Mouse (Mus musculus): ENCODE data around the gene Adgrb2. TPM values are rescaled to one million over a fixed set of nuclear protein-coding genes. Genes with fewer than 3 reads are reported as not detected.

Adgrb2 gene
- 0.15 and 0.19 TPM in 2 replicates for total RNA-seq (2017)

DNA sequence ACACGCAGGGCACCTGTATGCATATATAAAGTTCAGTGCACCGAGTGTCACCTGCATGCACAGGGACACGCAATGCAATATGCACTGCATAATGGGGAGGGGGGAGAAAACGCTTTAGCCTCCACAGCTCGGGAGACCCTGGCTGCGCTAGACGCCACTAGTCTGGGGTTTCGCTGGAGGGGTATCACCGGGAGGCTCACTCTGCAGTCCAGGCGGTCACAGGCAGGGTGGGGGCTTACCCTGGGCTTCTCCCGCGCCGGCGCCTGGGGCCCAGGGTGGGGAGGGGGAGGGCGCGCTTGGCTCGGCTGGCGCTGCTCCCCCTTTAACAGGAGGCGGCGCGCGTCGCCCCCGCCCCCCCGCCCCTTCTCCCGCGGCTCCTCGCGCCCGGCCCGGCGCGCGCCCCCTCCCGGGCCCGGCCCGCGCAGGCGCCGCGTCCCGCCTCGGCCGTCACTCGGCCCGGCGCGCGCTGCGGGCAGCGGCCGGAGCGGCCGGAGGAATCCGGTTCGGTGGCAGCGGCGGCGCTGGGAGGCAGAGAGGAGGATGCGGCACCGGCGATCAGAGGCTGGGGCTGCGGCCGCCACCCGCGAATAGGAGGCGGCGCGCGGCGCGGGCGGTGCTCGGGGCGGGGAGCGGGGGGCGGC, at the start of gene Adgrb2:
TSS of gene Adgrb2 (plus strand) at position 450 of the 641 bp plus-strand sequence.
- ATAC-seq (replicated peaks in 1 of 2; ENCODE audit: insufficient read depth in 1 of 2, low FRiP score in 2 of 2, low TSS enrichment in 1 of 2, low read depth in 1 of 2, poor library complexity in 2 of 2, severe bottlenecking in 2 of 2), result no peak

DNA sequence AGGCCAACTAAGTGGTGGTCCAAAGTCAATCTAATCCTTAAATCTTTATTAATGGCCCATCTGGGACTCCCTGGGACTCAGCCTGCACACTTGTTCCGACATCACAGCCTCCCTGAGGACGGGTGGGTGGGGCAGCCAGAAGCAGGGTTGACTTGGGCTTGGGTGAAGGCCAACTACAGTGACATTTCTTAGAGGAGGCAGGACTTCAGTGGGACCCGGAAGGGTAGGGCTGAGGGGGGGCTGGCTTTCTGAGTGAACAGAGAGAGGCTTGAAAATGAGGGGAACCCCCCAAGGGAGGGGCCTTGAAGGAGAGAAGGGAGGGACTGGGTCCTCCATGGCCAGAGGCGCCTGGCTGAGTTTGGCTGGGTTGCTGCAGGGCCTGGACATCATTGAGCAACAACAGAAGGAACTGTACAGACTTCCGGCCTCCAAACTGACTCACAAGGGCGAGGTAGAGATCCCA, 33.3 kb upstream of the Adgrb2 start:
- peak; percentile 73 to 88 for ATAC-seq (replicated peaks in 1 of 2; ENCODE audit: insufficient read depth in 1 of 2, low FRiP score in 2 of 2, low TSS enrichment in 1 of 2, low read depth in 1 of 2, poor library complexity in 2 of 2, severe bottlenecking in 2 of 2)

DNA sequence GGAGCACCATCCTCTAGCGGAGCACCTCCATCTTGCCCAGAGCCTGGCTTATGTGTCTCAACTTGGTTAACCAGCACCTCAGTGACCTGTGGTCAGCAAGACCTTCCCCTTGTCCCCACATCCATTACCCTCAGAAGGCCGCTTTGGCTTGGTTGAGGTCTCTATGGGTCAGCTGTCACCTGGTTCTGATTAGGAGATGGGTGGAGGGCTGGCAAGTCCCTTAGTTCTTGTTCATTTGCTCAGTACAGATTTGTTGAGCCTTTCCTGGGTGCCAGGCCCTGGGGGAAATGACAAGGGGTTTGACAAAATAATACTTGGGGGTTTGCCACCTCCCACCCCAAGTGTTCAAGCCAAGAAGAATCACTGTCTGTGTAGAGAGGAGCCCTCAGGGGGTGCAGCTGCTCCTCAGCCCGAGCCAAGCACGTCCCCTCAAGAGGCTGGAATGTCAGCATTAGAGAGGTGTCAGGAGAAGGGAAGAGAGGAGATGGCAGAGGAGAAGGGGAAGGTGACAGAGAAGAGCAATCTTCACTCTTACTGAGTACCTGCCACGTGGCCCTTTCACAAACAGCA, 32.3 kb upstream of the Adgrb2 start:
- ATAC-seq (replicated peaks in 1 of 2; ENCODE audit: insufficient read depth in 1 of 2, low FRiP score in 2 of 2, low TSS enrichment in 1 of 2, low read depth in 1 of 2, poor library complexity in 2 of 2, severe bottlenecking in 2 of 2), result no peak

GRCm38 (mm10) chr4:129954527-129954926, 30.1 kb upstream of the Adgrb2 start:
- no peak for ATAC-seq (replicated peaks in 1 of 2; ENCODE audit: insufficient read depth in 1 of 2, low FRiP score in 2 of 2, low TSS enrichment in 1 of 2, low read depth in 1 of 2, poor library complexity in 2 of 2, severe bottlenecking in 2 of 2)

- peak; percentile 34 to 35; a peak in 1 of 4 replicates for ATAC-seq (replicated peaks in 1 of 2; ENCODE audit: insufficient read depth in 1 of 2, low FRiP score in 2 of 2, low TSS enrichment in 1 of 2, low read depth in 1 of 2, poor library complexity in 2 of 2, severe bottlenecking in 2 of 2)
Observed at GRCm38 (mm10) chr4:129960180-129960944, 24.3 kb upstream of the Adgrb2 start.

GRCm38 (mm10) chr4:129965294-129965693, 19.4 kb upstream of the Adgrb2 start:
- ATAC-seq (replicated peaks in 1 of 2; ENCODE audit: insufficient read depth in 1 of 2, low FRiP score in 2 of 2, low TSS enrichment in 1 of 2, low read depth in 1 of 2, poor library complexity in 2 of 2, severe bottlenecking in 2 of 2), result no peak

DNA sequence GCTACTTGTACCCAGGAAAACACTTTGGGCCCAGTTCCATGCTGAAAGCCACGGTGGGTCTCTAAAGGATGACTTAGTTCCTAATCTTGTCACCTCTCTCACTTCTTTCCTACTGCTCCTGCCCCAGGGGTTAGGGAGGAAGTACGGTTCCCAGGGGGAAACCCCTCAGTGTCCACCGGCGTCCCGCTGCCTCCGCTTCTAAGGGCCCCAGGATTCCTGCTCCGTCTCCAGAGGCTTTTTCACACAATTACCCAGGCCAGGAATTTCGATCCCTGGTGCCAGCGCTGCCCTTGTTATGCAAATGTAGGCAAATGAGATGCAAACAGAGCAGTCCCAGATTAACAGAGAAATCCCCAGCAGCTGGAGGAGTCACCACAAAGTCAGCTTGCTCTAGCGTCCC, 18.5 kb upstream of the Adgrb2 start:
- ATAC-seq (replicated peaks in 1 of 2; ENCODE audit: insufficient read depth in 1 of 2, low FRiP score in 2 of 2, low TSS enrichment in 1 of 2, low read depth in 1 of 2, poor library complexity in 2 of 2, severe bottlenecking in 2 of 2), result no peak

DNA sequence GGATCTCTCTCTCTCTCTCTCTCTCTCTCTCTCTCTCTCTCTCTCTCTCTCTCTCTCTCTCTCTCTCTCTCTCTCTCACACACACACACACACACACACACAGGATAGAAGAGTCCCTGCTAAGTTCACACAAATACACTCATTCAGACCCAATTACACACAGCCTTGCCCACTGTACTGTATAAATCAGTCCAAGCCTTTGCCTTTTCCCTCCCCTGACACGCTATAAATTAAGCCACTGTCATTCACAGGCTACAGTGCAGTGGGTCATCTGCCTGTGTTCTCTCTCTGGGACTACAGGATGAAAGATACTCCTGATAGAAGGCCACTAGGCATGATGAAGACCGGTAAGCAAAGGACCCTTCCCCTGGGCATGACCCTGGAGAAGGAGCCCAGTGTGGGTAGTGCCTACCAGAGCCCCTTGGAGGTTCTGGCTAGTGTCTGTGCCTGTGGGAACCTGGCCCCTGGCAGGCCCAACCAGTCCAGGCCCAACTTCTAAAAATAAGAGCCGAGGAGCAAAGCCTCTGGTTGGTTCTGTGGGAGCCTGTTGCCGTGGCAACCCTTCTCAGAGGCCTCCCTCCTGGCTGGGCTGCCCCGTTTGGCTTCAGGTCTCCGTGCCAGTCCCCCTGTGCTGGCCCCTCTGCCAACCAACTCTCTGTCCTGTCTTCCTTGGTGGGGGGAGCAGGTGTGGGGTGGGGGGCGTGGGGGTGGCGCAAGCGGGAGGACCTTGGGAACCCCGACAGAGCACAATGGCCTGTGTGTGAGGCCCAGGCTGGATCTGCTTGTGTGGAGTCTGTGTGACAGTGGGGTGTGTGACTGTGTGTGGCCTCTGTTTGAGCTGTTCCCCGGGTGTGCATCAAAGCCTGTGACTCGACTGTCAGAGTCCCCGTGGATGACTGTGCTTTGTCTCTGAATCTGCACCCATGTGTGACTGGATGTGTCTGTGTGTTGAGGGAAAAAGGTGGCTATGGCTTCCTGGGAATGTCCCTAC, 17.4 kb upstream of the Adgrb2 start:
- ATAC-seq (replicated peaks in 1 of 2; ENCODE audit: insufficient read depth in 1 of 2, low FRiP score in 2 of 2, low TSS enrichment in 1 of 2, low read depth in 1 of 2, poor library complexity in 2 of 2, severe bottlenecking in 2 of 2), result 0 out of 4 replicates have a peak, but pooled peaks of 1 of the 2 experiments have one; percentile 5

DNA sequence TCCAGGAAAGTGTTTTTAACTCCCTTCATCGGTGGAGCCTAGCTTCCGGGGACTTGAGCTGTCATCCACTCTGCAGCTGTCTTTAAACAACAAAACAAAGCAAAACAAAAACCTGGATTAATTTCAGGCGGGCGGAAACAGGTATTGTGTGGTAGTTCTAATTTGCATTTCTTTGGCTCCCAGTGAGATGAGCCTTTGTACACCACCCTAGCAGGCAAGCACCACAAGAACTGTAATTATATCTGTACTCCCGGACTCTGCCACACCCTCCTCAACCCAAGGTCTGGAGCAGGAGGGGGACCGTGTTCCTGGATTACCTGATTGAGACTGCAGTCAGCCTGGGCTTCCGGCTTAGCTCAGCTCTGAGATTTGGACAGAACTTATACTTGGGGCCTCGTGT, 14.5 kb upstream of the Adgrb2 start:
- ATAC-seq (replicated peaks in 1 of 2; ENCODE audit: insufficient read depth in 1 of 2, low FRiP score in 2 of 2, low TSS enrichment in 1 of 2, low read depth in 1 of 2, poor library complexity in 2 of 2, severe bottlenecking in 2 of 2), result no peak

DNA sequence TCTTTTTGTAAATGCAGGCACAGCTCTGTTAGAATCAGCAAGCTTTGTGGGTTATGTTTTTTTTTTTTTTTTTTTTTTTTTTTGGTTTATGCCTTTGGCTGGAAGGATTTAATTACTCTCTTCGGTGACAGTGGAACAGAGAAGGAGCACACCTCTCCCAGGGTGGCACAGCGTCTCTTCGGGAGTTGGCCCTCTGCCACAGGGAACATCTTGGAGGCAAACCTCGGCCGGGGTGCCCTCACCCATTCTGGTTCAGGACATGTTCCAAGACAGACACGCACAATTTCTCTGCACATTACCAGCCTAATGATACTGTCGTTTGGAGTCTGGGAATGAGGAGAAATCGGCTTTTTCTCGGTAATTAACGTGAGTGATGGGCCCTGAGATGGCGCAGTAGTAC, 13.8 kb upstream of the Adgrb2 start:
- no peak for ATAC-seq (replicated peaks in 1 of 2; ENCODE audit: insufficient read depth in 1 of 2, low FRiP score in 2 of 2, low TSS enrichment in 1 of 2, low read depth in 1 of 2, poor library complexity in 2 of 2, severe bottlenecking in 2 of 2)

GRCm38 (mm10) chr4:129971989-129972388, 12.7 kb upstream of the Adgrb2 start:
- ATAC-seq (replicated peaks in 1 of 2; ENCODE audit: insufficient read depth in 1 of 2, low FRiP score in 2 of 2, low TSS enrichment in 1 of 2, low read depth in 1 of 2, poor library complexity in 2 of 2, severe bottlenecking in 2 of 2), result no peak

GRCm38 (mm10) chr4:129974285-129974684, 10.4 kb upstream of the Adgrb2 start:
- ATAC-seq (replicated peaks in 1 of 2; ENCODE audit: insufficient read depth in 1 of 2, low FRiP score in 2 of 2, low TSS enrichment in 1 of 2, low read depth in 1 of 2, poor library complexity in 2 of 2, severe bottlenecking in 2 of 2), result no peak

GRCm38 (mm10) chr4:129977256-129977655, 7.4 kb upstream of the Adgrb2 start:
- ATAC-seq (replicated peaks in 1 of 2; ENCODE audit: insufficient read depth in 1 of 2, low FRiP score in 2 of 2, low TSS enrichment in 1 of 2, low read depth in 1 of 2, poor library complexity in 2 of 2, severe bottlenecking in 2 of 2), result no peak

DNA sequence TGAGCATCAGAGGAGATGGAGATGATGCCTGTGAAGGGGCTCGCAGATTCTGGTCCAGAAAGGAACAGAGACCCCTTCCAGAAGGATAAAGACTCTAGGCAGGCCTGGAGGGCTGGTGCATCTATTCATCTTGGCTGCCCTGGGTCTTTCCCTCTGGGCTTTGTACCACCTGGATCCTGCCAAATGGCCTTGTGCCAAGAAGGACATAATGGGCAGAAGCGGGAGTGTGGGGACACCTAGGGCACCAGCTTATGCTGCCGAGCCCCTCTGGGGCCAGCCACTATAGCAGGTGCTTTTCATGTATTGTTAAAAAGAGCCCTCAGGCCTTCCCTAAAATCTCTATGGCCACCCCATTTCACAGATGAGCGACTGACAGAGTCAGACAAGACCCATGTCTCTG, 6.4 kb upstream of the Adgrb2 start:
- ATAC-seq (replicated peaks in 1 of 2; ENCODE audit: insufficient read depth in 1 of 2, low FRiP score in 2 of 2, low TSS enrichment in 1 of 2, low read depth in 1 of 2, poor library complexity in 2 of 2, severe bottlenecking in 2 of 2), result no peak

- ATAC-seq (replicated peaks in 1 of 2; ENCODE audit: insufficient read depth in 1 of 2, low FRiP score in 2 of 2, low TSS enrichment in 1 of 2, low read depth in 1 of 2, poor library complexity in 2 of 2, severe bottlenecking in 2 of 2), result no peak
Observed at GRCm38 (mm10) chr4:129978930-129979329, 5.7 kb upstream of the Adgrb2 start.

DNA sequence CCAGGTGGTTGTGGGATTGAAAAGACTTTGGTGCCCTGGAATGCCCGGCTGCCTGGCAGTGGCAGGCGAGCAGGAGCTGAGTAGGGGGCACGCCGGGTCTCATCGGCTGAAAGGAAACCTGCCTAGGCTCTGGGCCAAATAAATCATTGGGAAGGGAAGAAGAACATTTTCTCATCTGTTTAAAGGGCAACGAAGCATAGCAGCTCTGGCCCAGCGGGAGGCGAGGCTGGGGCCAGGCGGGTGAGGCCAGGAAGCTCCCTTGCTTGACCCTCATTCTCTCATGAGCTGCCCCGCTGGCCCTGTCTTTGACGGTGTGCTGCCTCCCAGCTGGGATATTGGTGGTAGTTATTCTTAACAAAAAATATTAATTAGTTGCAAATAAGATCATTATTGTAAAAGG, 3.0 kb upstream of the Adgrb2 start:
- ATAC-seq (replicated peaks in 1 of 2; ENCODE audit: insufficient read depth in 1 of 2, low FRiP score in 2 of 2, low TSS enrichment in 1 of 2, low read depth in 1 of 2, poor library complexity in 2 of 2, severe bottlenecking in 2 of 2), result no peak

GRCm38 (mm10) chr4:129983046-129983445, 1.6 kb upstream of the Adgrb2 start:
- ATAC-seq (replicated peaks in 1 of 2; ENCODE audit: insufficient read depth in 1 of 2, low FRiP score in 2 of 2, low TSS enrichment in 1 of 2, low read depth in 1 of 2, poor library complexity in 2 of 2, severe bottlenecking in 2 of 2), result no peak

Data from hematopoietic stem cell, adult 5-6 weeks (primary cell).